Mouse (Mus musculus) heart, embryonic 14.5 days (tissue): ENCODE data around the gene Spry2. TPM values are rescaled to one million over a fixed set of nuclear protein-coding genes. Genes with fewer than 3 reads are reported as not detected.

Experiments used
- ATAC-seq: fragments of 200-750 bp; cut with Nextera tagmentation; 2 replicates; pipeline ENCODE4 v1.8.0; 2017; ENCODE audit warnings: low read depth, moderate TSS enrichment; ENCODE audit not compliant: insufficient number of reproducible peaks, insufficient read depth, low FRiP score
- H3K27ac ChIP-seq, 2 experiments: fragments of 200-500 bp in 1 of 2; fragments of 300-500 bp in 1 of 2; sonication (generic) in 1 of 2; replicated peaks in 1 of 2; 2 replicates each; pipeline ENCODE4 v1.5.1; 2012 to 2014; ENCODE audit warnings: low read depth in 2 of 2, low read length in 2 of 2, control low read depth in 1 of 2, mild to moderate bottlenecking in 1 of 2, mixed read lengths in 1 of 2; ENCODE audit not compliant: control insufficient read depth in 1 of 2, insufficient read depth in 1 of 2
- H3K27me3 ChIP-seq: fragments of 300-500 bp; sonication (generic); 2 replicates; pipeline ENCODE4 v1.6.1; 2014; ENCODE audit warnings: mild to moderate bottlenecking, low read length, control low read depth; ENCODE audit not compliant: control insufficient read depth, insufficient read depth
- H3K36me3 ChIP-seq: fragments of 300-500 bp; sonication (generic); 2 replicates; pipeline ENCODE4 v1.6.1; 2014; ENCODE audit warnings: mild to moderate bottlenecking, control low read depth, low read length, mixed read lengths; ENCODE audit not compliant: control insufficient read depth, insufficient read depth
- H3K4me1 ChIP-seq, 2 experiments: fragments of 200-500 bp in 1 of 2; fragments of 300-500 bp in 1 of 2; sonication (generic) in 1 of 2; 2 replicates each; pipeline ENCODE4 v1.6.1; 2012 to 2014; ENCODE audit warnings: low read length in 2 of 2, control low read depth in 1 of 2, mixed read lengths in 1 of 2; ENCODE audit not compliant: control insufficient read depth in 2 of 2, insufficient read depth in 2 of 2
- H3K4me2 ChIP-seq: fragments of 300-500 bp; sonication (generic); 2 replicates; pipeline ENCODE4 v1.6.1; 2014; ENCODE audit warnings: mild to moderate bottlenecking, low read length
- H3K4me3 ChIP-seq, 2 experiments: fragments of 200-500 bp in 1 of 2; fragments of 300-500 bp in 1 of 2; sonication (generic) in 1 of 2; 2 replicates each; pipeline ENCODE4 v1.5.1; 2012 to 2014; ENCODE audit warnings: low read length in 2 of 2, mild to moderate bottlenecking in 2 of 2, control low read depth in 1 of 2, low read depth in 1 of 2, moderate library complexity in 1 of 2; ENCODE audit not compliant: control insufficient read depth in 1 of 2, insufficient read depth in 1 of 2
- H3K9ac ChIP-seq: fragments of 300-500 bp; sonication (generic); 2 replicates; pipeline ENCODE4 v1.6.1; 2014; ENCODE audit warnings: mild to moderate bottlenecking, low read length
- H3K9me3 ChIP-seq: fragments of 300-500 bp; sonication (generic); 2 replicates; pipeline ENCODE4 v1.6.1; 2016; ENCODE audit warnings: low read length, control low read depth; ENCODE audit not compliant: control insufficient read depth
- whole genome bisulfite sequencing: fragments of 180-500 bp; shearing (Covaris S2); extraction: QIAGEN DNeasy Blood & Tissue Kit; methylation state at CpG from one replicate; pipeline ENCODE4 v1.1.7; 2014; 5-methylcytosine and 5-hydroxymethylcytosine counted together
- polyA plus RNA-seq: library from polyadenylated mRNA; unstranded; fragments of >200 nt; fragmentation: Nextera tagmentation; extraction: Ambion mirVana; gene quantifications from 2 replicates; pipeline ENCODE4 v1.2.1, GENCODE M21; 2014

Spry2 gene
- polyA plus RNA-seq, 1 experiment from 2014 or later = 66.4 TPM

GRCm38 (mm10) chr14:105851359-105852067, 45.1 kb downstream of the Spry2 start:
- H3K4me3 ChIP-seq = no peak overlapping the region
- H3K4me1 ChIP-seq = no peaks in the 10 kb centered on the region
- ATAC-seq = no peak
- no peaks in the 10 kb centered on the region for H3K36me3 ChIP-seq
- no peaks in the 10 kb centered on the region for H3K27me3 ChIP-seq
- H3K4me2 ChIP-seq = no peak overlapping the region
- H3K27ac ChIP-seq = 0 out of 4 replicates have a peak overlapping the region, but pooled peaks of 1 of the 2 experiments have one; percentile 6
- no peak overlapping the region for H3K9ac ChIP-seq
- no peaks in the 10 kb centered on the region for H3K9me3 ChIP-seq
- 61% methylated on average over 7 of the region's 7 CpGs for WGBS

Other genes with a start within 250 kb of the Spry2 start
- gene Trim52, start 209.4 kb upstream of the Spry2 start, polyA plus RNA-seq = not detected in 2 replicates